Mouse (Mus musculus) brain, adult 2 months (tissue): ENCODE measurements around the gene D430041D05Rik.

ENCODE experiments used
- DNase-seq: peaks from one replicate; pipeline ENCODE4 v3.0.0; 2011; ENCODE audit warnings: low read depth, low spot score

Gene D430041D05Rik

GRCm38 (mm10) chr2:104410963-104411545 is at the start of gene D430041D05Rik:
Gene D430041D05Rik, minus strand, starts transcription at chr2:104411013.
- DNase-seq: peak; percentile 52

GRCm38 (mm10) chr2:104460021-104460420 is 49.2 kb upstream of the D430041D05Rik start:
- DNase-seq: no peak

- peak; percentile 56 for DNase-seq
Observed at GRCm38 (mm10) chr2:104458569-104459332, 47.9 kb upstream of the D430041D05Rik start.

GRCm38 (mm10) chr2:104457106-104457505 is 46.3 kb upstream of the D430041D05Rik start:
- no peak for DNase-seq

- DNase-seq: no peak
Observed at GRCm38 (mm10) chr2:104450685-104451084, 39.9 kb upstream of the D430041D05Rik start.

- no peak for DNase-seq
Observed at GRCm38 (mm10) chr2:104449191-104449590, 38.4 kb upstream of the D430041D05Rik start.

- no peak for DNase-seq
Observed at GRCm38 (mm10) chr2:104448201-104448600, 37.4 kb upstream of the D430041D05Rik start.

- DNase-seq: no peak
Observed at GRCm38 (mm10) chr2:104446016-104446415, 35.2 kb upstream of the D430041D05Rik start.

- peak; percentile 91 for DNase-seq
Observed at GRCm38 (mm10) chr2:104444776-104445175, 34.0 kb upstream of the D430041D05Rik start.

GRCm38 (mm10) chr2:104442341-104442740 is 31.5 kb upstream of the D430041D05Rik start:
- DNase-seq: no peak

GRCm38 (mm10) chr2:104436226-104436625 is 25.4 kb upstream of the D430041D05Rik start:
- DNase-seq: no peak

GRCm38 (mm10) chr2:104431067-104431466 is 20.3 kb upstream of the D430041D05Rik start:
- DNase-seq: no peak

- peak; percentile 47 for DNase-seq
Observed at GRCm38 (mm10) chr2:104430566-104430965, 19.8 kb upstream of the D430041D05Rik start.

GRCm38 (mm10) chr2:104426112-104426511 is 15.3 kb upstream of the D430041D05Rik start:
- DNase-seq: peak; percentile 51

- DNase-seq: peak; percentile 68
Observed at GRCm38 (mm10) chr2:104422230-104422629, 11.4 kb upstream of the D430041D05Rik start.

- no peak for DNase-seq
Observed at GRCm38 (mm10) chr2:104420805-104421204, 10.0 kb upstream of the D430041D05Rik start.

- DNase-seq: no peak
Observed at GRCm38 (mm10) chr2:104419999-104420398, 9.2 kb upstream of the D430041D05Rik start.

GRCm38 (mm10) chr2:104419411-104419810 is 8.6 kb upstream of the D430041D05Rik start:
- no peak for DNase-seq

- peak; percentile 48 for DNase-seq
Observed at GRCm38 (mm10) chr2:104413011-104413410, 2.2 kb upstream of the D430041D05Rik start.

GRCm38 (mm10) chr2:104412496-104412895 is 1.7 kb upstream of the D430041D05Rik start:
- peak; percentile 25 for DNase-seq

- DNase-seq: no peak
Observed at GRCm38 (mm10) chr2:104411806-104412205, 993 bp upstream of the D430041D05Rik start.

GRCm38 (mm10) chr2:104409851-104410821 is 677 bp downstream of the D430041D05Rik start:
- peak; percentile 83 for DNase-seq
